Comparison of ENCODE assay signal across 8 mouse cellular contexts in the genomic region with DNA sequence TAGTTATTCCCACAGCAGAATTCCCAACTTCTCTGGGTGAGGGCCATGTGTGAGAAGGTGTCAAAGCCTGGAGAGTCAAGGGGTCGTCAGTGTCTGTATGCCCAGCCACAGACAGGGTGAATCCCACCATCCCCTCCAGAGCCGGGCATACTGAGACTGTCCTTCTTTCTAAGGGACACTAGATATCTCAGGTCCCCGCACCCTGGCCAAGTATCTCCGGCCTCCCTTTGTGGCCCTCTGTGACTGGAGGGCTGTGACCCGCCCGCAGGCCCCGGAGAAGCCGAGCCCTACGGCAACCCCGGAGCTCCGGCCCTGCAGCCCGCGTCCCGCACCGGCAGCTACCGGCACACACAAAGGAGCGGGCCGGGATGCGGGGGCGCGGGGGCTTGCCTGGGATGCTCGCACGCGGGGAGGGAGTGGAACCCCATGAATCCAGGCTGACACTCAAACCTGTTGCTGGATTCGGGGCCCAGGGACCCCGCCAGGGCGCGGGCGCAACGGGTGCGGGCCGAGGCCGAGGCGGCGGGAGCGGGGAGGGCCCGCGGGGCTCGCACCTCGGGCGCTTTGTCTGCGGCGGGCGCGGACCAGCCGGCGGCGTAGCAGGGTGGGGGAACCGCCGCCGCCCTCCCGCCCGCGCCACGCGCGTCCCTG. TPM values are rescaled to one million over a fixed set of nuclear protein-coding genes. Genes with fewer than 3 reads are reported as not detected.
A peak's percentile ranks its signal among the peaks of the same experiment; 100 is the strongest.
DNase-seq lines count a peak whose midpoint lies in the region; ATAC-seq and TF ChIP-seq lines count a peak whose summit lies in the region.

No protein-coding gene starts in this region.

- ATAC-seq in forebrain, embryonic 15.5 days (replicated peaks) = peak; percentile 71
- ATAC-seq in midbrain, embryonic 16.5 days = peak; percentile 72

- H3K36me3 ChIP-seq in heart, adult 2 months (ENCODE audit: control insufficient read depth, insufficient read depth, low read length) = peaks cover 6% of the 10 kb centered on the region
- 0 out of 2 replicates have a peak, but pooled peaks cover 5% of the 10 kb centered on the region for H3K36me3 ChIP-seq in forebrain, embryonic 15.5 days
- H3K36me3 ChIP-seq in midbrain, embryonic 16.5 days (ENCODE audit: control insufficient read depth, insufficient read depth, low read length) = no peaks in the 10 kb centered on the region

- intact Hi-C loops in heart, adult 2 months (cut with DNase I) = no loop called here

- no peak for TF ChIP-seq EP300 in heart, adult 2 months (IDR thresholded peaks at IDR 0.05; ENCODE audit: insufficient read depth, low read depth, low read length)

- TF ChIP-seq POLR2A in heart, adult 2 months (IDR thresholded peaks at IDR 0.05; ENCODE audit: insufficient read depth, low read depth, low read length) = no peak

- WGBS in heart, adult 2 months = 4% methylated on average over 54 of the region's 57 CpGs
- under 1% methylated on average over 29 of the region's 57 CpGs for WGBS in forebrain, embryonic 15.5 days
- under 1% methylated on average over 28 of the region's 57 CpGs for WGBS in midbrain, embryonic 16.5 days

- H3K27ac ChIP-seq in heart, adult 2 months = peak overlapping the region; percentile 62
- H3K27ac ChIP-seq in forebrain, embryonic 15.5 days (replicated peaks) = peak overlapping the region; percentile 90
- peak overlapping the region; percentile 88 for H3K27ac ChIP-seq in midbrain, embryonic 16.5 days (ENCODE audit: low read length)

- peak overlapping the region; percentile 86 for H3K9ac ChIP-seq in heart, adult 2 months (ENCODE audit: low read depth, low read length)
- H3K9ac ChIP-seq in forebrain, embryonic 15.5 days (replicated peaks) = peak overlapping the region; percentile 100
- H3K9ac ChIP-seq in midbrain, embryonic 16.5 days (ENCODE audit: low read depth, low read length) = peak overlapping the region; percentile 100

- H3K9me3 ChIP-seq in forebrain, embryonic 15.5 days = no peaks in the 10 kb centered on the region
- no peaks in the 10 kb centered on the region for H3K9me3 ChIP-seq in midbrain, embryonic 16.5 days (replicated peaks; ENCODE audit: control insufficient read depth, low read length, poor library complexity, severe bottlenecking)

- peaks cover 2% of the 10 kb centered on the region; the same call in 1 of the 2 replicates for H3K79me2 ChIP-seq in heart, adult 2 months (replicated peaks; ENCODE audit: control insufficient read depth, insufficient read depth, low read length)

- TF ChIP-seq CTCF in heart, adult 2 months (IDR thresholded peaks at IDR 0.05) = no peak

- H3K4me1 ChIP-seq in heart, adult 2 months (ENCODE audit: control insufficient read depth, insufficient read depth, low read length) = peaks cover 7% of the 10 kb centered on the region
- H3K4me1 ChIP-seq in forebrain, embryonic 15.5 days = peaks cover 34% of the 10 kb centered on the region
- H3K4me1 ChIP-seq in midbrain, embryonic 16.5 days (ENCODE audit: control insufficient read depth, insufficient read depth, low read length) = peaks cover 19% of the 10 kb centered on the region

- peak overlapping the region; percentile 56 for H3K4me2 ChIP-seq in forebrain, embryonic 15.5 days (replicated peaks)
- H3K4me2 ChIP-seq in midbrain, embryonic 16.5 days (ENCODE audit: low read length) = peak overlapping the region; percentile 77

- DNase-seq in heart, adult 2 months = peak; percentile 36 to 62
- no peak for DNase-seq in heart, adult 18-20 months
- peak; percentile 28 for DNase-seq in CD4-positive helper T cell, adult 2 months (ENCODE audit: low read depth, low spot score)
- peak; percentile 61 for DNase-seq in cerebellum, adult 11-12 months
- peak; percentile 44 for DNase-seq in kidney, postnatal 14 days
- peak; percentile 29 for DNase-seq in thymus, postnatal 0 days (ENCODE audit: low spot score)

- H3K27me3 ChIP-seq in heart, adult 2 months (ENCODE audit: control insufficient read depth, insufficient read depth, low read length) = no peaks in the 10 kb centered on the region
- no peaks in the 10 kb centered on the region for H3K27me3 ChIP-seq in forebrain, embryonic 15.5 days
- no peaks in the 10 kb centered on the region for H3K27me3 ChIP-seq in midbrain, embryonic 16.5 days (ENCODE audit: control insufficient read depth, insufficient read depth, low read depth, low read length)

- H3K4me3 ChIP-seq in heart, adult 2 months = peak overlapping the region; percentile 83
- peak overlapping the region; percentile 99 for H3K4me3 ChIP-seq in forebrain, embryonic 15.5 days
- H3K4me3 ChIP-seq in midbrain, embryonic 16.5 days (ENCODE audit: low read depth, low read length) = peak overlapping the region; percentile 82

RNA-seq across cellular contexts. Expression of a gene that starts 0.4 kb away (rescaled TPM):
- 10 to 100 TPM; 18.3 to 21.2 TPM for total RNA-seq in heart, adult 2 months (2021)
- 9.0 and 14.6 TPM in 2 replicates for polyA plus RNA-seq in heart, adult 2 months (2012; rRNA removed)
- total RNA-seq in heart, adult 18-20 months (2021) = 10 to 100 TPM; 16.9 to 17.2 TPM
- 40.5 and 41.7 TPM in 2 replicates for polyA plus RNA-seq in forebrain, embryonic 15.5 days (2015; fragmentation: Nextera tagmentation; extraction: Ambion mirVana)
- polyA plus RNA-seq in midbrain, embryonic 16.5 days (2015; fragmentation: Nextera tagmentation; extraction: Ambion mirVana) = 26.6 and 32.8 TPM in 2 replicates
- polyA plus RNA-seq in thymus, postnatal 0 days (2015; fragmentation: Nextera tagmentation; extraction: Ambion mirVana) = 9.5 and 11.0 TPM in 2 replicates

Comparison
In these comparisons a context has a peak if more than half of its experiments do, and no peak if none do; other contexts are left out.
1. DNase-seq: peak in heart, adult 2 months (2 of 2), CD4-positive helper T cell, adult 2 months (single experiment), cerebellum, adult 11-12 months (single experiment), kidney, postnatal 14 days (single experiment) and thymus, postnatal 0 days (single experiment); none in heart, adult 18-20 months (0 of 2).
2. Peak in every context shown above with its lines, with median percentiles within 50 percentile points of each other: H3K27ac ChIP-seq, H3K4me3 ChIP-seq and H3K9ac ChIP-seq.